Mouse (Mus musculus) lung, adult 18-20 months (tissue): ENCODE data around the gene Frrs1l.

Source experiments
- DNase-seq, 2 experiments: peaks; one replicate each; pipeline ENCODE4 v3.0.0; 2022; ENCODE audit warnings: mixed read lengths in 2 of 2

The Frrs1l gene

GRCm38 (mm10) chr4:56963687-56964086 lies 26.5 kb downstream of the Frrs1l start:
- DNase-seq: no peak

- DNase-seq: no peak
Observed at GRCm38 (mm10) chr4:56961320-56961925, 28.8 kb downstream of the Frrs1l start.

GRCm38 (mm10) chr4:56957518-56957917 lies 32.7 kb downstream of the Frrs1l start:
- DNase-seq: no peak

GRCm38 (mm10) chr4:56953235-56953634 lies 37.0 kb downstream of the Frrs1l start:
- DNase-seq: no peak

GRCm38 (mm10) chr4:56951701-56952100 lies 38.5 kb downstream of the Frrs1l start:
- no peak for DNase-seq

GRCm38 (mm10) chr4:56949494-56949893 lies 40.7 kb downstream of the Frrs1l start:
- DNase-seq: no peak

- peak; percentile 96 to 97 for DNase-seq
Observed at GRCm38 (mm10) chr4:56946641-56947640, 43.2 kb downstream of the Frrs1l start, which contains the start of gene Tmem245. Gene Tmem245 (minus strand): TSS chr4:56947437.

GRCm38 (mm10) chr4:56946180-56946579 lies 44.0 kb downstream of the Frrs1l start:
- no peak for DNase-seq

GRCm38 (mm10) chr4:56944286-56944685 lies 45.9 kb downstream of the Frrs1l start:
- DNase-seq: no peak

- peak; percentile 85 to 91 for DNase-seq
Observed at GRCm38 (mm10) chr4:56943258-56943657, 46.9 kb downstream of the Frrs1l start.

GRCm38 (mm10) chr4:56942567-56942966 lies 47.6 kb downstream of the Frrs1l start:
- DNase-seq: no peak

GRCm38 (mm10) chr4:56941481-56941880 lies 48.7 kb downstream of the Frrs1l start:
- DNase-seq: no peak

- DNase-seq: peak in 1 of 2 experiments; percentile 58
Observed at GRCm38 (mm10) chr4:56937136-56937535, 53.1 kb downstream of the Frrs1l start.

GRCm38 (mm10) chr4:56935327-56935726 lies 54.9 kb downstream of the Frrs1l start:
- DNase-seq: no peak

GRCm38 (mm10) chr4:56933154-56933553 lies 57.0 kb downstream of the Frrs1l start:
- DNase-seq: no peak

- no peak for DNase-seq
Observed at GRCm38 (mm10) chr4:56932096-56932495, 58.1 kb downstream of the Frrs1l start.

GRCm38 (mm10) chr4:56930312-56930711 lies 59.9 kb downstream of the Frrs1l start:
- DNase-seq: peak in 1 of 2 experiments; percentile 40

- no peak for DNase-seq
Observed at GRCm38 (mm10) chr4:56926971-56927370, 63.2 kb downstream of the Frrs1l start.

GRCm38 (mm10) chr4:56922229-56922628 lies 68.0 kb downstream of the Frrs1l start:
- no peak for DNase-seq

- no peak for DNase-seq
Observed at GRCm38 (mm10) chr4:56915732-56916325, 74.4 kb downstream of the Frrs1l start.

- no peak for DNase-seq
Observed at GRCm38 (mm10) chr4:56914761-56915160, 75.4 kb downstream of the Frrs1l start.

- no peak for DNase-seq
Observed at GRCm38 (mm10) chr4:56914338-56914737, 75.9 kb downstream of the Frrs1l start.

- DNase-seq: no peak
Observed at GRCm38 (mm10) chr4:56912382-56913001, 77.7 kb downstream of the Frrs1l start.
